Mouse (Mus musculus) mouse trophoblast stem cell (cell line): Measurements from ENCODE around the gene Igf2bp3.

Experiments used
- in situ Hi-C, 2 experiments: fragments of 300-500 bp; cut with MseI, MboI; formaldehyde crosslinking; loops; 2 replicates in 1 of 2; 3 replicates in 1 of 2; pipeline ENCODE4 v1.15.1; 2025

The Igf2bp3 gene

GRCm38 (mm10) chr6:49077894-49078293 lies 136.9 kb downstream of the Igf2bp3 start:
- in situ Hi-C loops: no loop called here

GRCm38 (mm10) chr6:49074117-49074490 lies 140.7 kb downstream of the Igf2bp3 start:
- in situ Hi-C loops: loop anchor here in 1 of 2 experiments (25.0 kb wide), 1 partner anchor 313 kb away; the partner anchor contains the start of gene Stk31

GRCm38 (mm10) chr6:49073304-49074116 lies 141.2 kb downstream of the Igf2bp3 start, which contains the start of gene Malsu1:
Malsu1 (plus strand) TSS chr6:49073795.
- in situ Hi-C loops: loop anchor here in 1 of 2 experiments (25.0 kb wide), 1 partner anchor 314 kb away; the partner anchor contains the start of gene Stk31

- in situ Hi-C loops: loop anchor here in 1 of 2 experiments (25.0 kb wide), 1 partner anchor 319 kb away; the partner anchor contains the start of gene Stk31
Measured at GRCm38 (mm10) chr6:49068361-49068760, 146.4 kb downstream of the Igf2bp3 start.

GRCm38 (mm10) chr6:49057053-49058021 lies 157.4 kb downstream of the Igf2bp3 start:
- in situ Hi-C loops: loop anchor here in 1 of 2 experiments (10.0 to 25.0 kb wide), 2 partner anchors 137 to 330 kb away; partner anchors contain the start of gene Stk31

GRCm38 (mm10) chr6:49056009-49056408 lies 158.7 kb downstream of the Igf2bp3 start:
- in situ Hi-C loops: loop anchor here in 1 of 2 experiments (10.0 to 25.0 kb wide), 2 partner anchors 139 to 331 kb away; partner anchors contain the start of gene Stk31

- in situ Hi-C loops: loop anchor here in 1 of 2 experiments (10.0 to 25.0 kb wide), 2 partner anchors 140 to 332 kb away; partner anchors contain the start of gene Stk31
Measured at GRCm38 (mm10) chr6:49055256-49055733, 159.5 kb downstream of the Igf2bp3 start.

- in situ Hi-C loops: loop anchor here in 1 of 2 experiments (10.0 to 25.0 kb wide), 2 partner anchors 143 to 335 kb away; partner anchors contain the start of gene Stk31
Measured at GRCm38 (mm10) chr6:49052191-49052590, 162.6 kb downstream of the Igf2bp3 start.

GRCm38 (mm10) chr6:49050677-49051410 lies 163.9 kb downstream of the Igf2bp3 start:
- in situ Hi-C loops: loop anchor here in 1 of 2 experiments (10.0 to 25.0 kb wide), 2 partner anchors 144 to 336 kb away; partner anchors contain the start of gene Stk31

GRCm38 (mm10) chr6:49048395-49048794 lies 166.4 kb downstream of the Igf2bp3 start:
- in situ Hi-C loops: no loop called here

GRCm38 (mm10) chr6:49047848-49048247 lies 166.9 kb downstream of the Igf2bp3 start:
- in situ Hi-C loops: no loop called here

GRCm38 (mm10) chr6:49046976-49047375 lies 167.8 kb downstream of the Igf2bp3 start:
- in situ Hi-C loops: no loop called here

GRCm38 (mm10) chr6:49046502-49046901 lies 168.3 kb downstream of the Igf2bp3 start:
- in situ Hi-C loops: no loop called here

- in situ Hi-C loops: no loop called here
Measured at GRCm38 (mm10) chr6:49039470-49040180, 175.1 kb downstream of the Igf2bp3 start.

GRCm38 (mm10) chr6:49037268-49037662 lies 177.5 kb downstream of the Igf2bp3 start:
- in situ Hi-C loops: no loop called here

- in situ Hi-C loops: no loop called here
Measured at GRCm38 (mm10) chr6:49036275-49037267, 178.2 kb downstream of the Igf2bp3 start, which contains the start of gene Gpnmb. Gpnmb (plus strand) TSS chr6:49036546.
